Mouse (Mus musculus) spleen, adult 2 months (tissue): ENCODE data around the gene Lrrc1.

Experiments
- CTCF ChIP-seq: fragments of 200-500 bp; IDR thresholded peaks from 2 replicates; pipeline ENCODE4 v1.5.1; 2011; ENCODE audit warnings: mild to moderate bottlenecking, inconsistent platforms; ENCODE audit not compliant: insufficient read depth, insufficient read length, insufficient replicate concordance; ENCODE audit errors: extremely low read depth
- POLR2A ChIP-seq: fragments of 200-500 bp; IDR thresholded peaks from 2 replicates; pipeline ENCODE4 v1.6.1; 2011; ENCODE audit warnings: low read depth, low read length, inconsistent platforms

GRCm38 (mm10) chr9:77577409-77577808 lies 32.7 kb upstream of the Lrrc1 start:
- TF ChIP-seq CTCF = no peak
- TF ChIP-seq POLR2A = no peak
